Mouse (Mus musculus): ENCODE results near the gene 1700017B05Rik.

GRCm38 (mm10) chr9:57267421-57267820 is 5.0 kb upstream of the 1700017B05Rik start:
- TF ChIP-seq CTCF (IDR thresholded peaks at IDR 0.05; ENCODE audit: low read depth) (no peak), EP300 (IDR thresholded peaks at IDR 0.05; ENCODE audit: low read depth) (no peak)
